Mouse (Mus musculus): ENCODE data around the gene Olfr1440. TPM values are rescaled to one million over a fixed set of nuclear protein-coding genes. Genes with fewer than 3 reads are reported as not detected.

The Olfr1440 gene
- not detected for total RNA-seq (2023)

DNA sequence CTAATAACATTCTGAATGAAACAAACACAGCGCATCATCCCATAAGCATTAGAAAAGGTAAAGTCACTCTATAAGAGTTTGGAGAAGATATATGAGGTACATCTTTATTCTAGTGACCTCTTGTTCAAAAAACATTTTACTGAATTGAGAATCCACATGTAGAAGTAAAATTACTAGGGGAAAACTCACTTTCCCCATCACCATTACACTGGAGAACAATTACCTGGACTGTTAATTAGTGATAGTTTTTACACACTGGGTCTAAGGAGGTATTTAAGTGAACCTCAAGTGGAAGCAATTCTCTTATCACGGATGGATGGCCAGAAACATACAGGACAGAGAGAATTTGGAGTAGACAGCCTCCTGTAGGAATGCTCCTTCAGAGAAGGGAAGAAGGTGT, at the start of gene Olfr1440:
Olfr1440 (plus strand) TSS at position 301 of the 400 bp plus-strand sequence.

DNA sequence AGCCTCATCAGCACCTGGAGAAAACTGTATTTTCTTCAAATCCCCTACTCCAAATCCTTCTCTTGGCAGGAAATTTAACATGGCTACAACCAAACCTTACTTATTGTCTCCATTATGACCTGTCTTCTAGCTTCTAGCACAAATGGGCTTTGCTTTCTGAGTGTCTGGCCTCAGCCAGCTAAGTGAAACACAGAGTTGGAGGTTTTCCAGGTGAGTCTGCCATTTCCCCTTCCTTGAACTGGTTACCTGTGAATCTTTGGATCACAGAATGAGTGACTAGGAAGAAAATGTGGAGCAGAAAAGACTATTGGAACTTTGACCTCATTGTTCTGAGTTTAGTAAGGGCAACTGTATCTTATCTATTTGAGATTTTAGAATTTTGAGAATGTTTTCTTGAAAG, 30.3 kb downstream of the Olfr1440 start, which contains the start of gene Olfr1441:
Olfr1441 (plus strand) TSS at position 73 of the 400 bp plus-strand sequence.

DNA sequence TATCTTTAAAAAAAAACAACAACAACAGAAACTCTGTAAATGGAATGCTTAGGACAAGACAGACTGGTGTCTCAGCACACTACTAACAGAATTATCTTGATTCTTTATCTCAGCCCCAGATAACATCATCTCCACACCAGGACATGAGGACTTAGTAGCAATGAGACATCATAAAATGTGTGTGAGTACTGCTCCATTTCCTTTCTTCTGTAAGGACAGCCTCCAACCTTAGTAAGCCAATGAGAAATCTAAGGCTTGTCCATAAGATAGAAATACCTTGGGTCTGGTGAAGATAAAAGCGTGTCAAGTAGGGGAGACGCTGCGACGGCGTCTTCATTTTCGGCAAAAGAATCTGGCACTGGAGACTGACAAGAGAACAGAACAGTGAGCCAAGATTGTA, 40.5 kb downstream of the Olfr1440 start, which contains the start of gene Pfpl:
Pfpl (plus strand) TSS at position 301 of the 400 bp plus-strand sequence.

Other genes with a start within 250 kb of the Olfr1440 start
- gene Olfr1555-ps1, start 217.2 kb upstream of the Olfr1440 start, total RNA-seq (2023): not detected
- gene Olfr1431, start 186.6 kb upstream of the Olfr1440 start, total RNA-seq (2023): not detected
- gene Olfr1432, start 154.7 kb upstream of the Olfr1440 start, total RNA-seq (2023): not detected
- gene Olfr262, start 145.6 kb upstream of the Olfr1440 start, total RNA-seq (2023): not detected
- not detected for gene Olfr235, start 126.2 kb upstream of the Olfr1440 start, total RNA-seq (2023)
- gene Olfr1434, start 107.4 kb upstream of the Olfr1440 start, total RNA-seq (2023): not detected
- not detected for gene Olfr1436, start 88.1 kb upstream of the Olfr1440 start, total RNA-seq (2023)
- not detected for gene Olfr1437, start 62.2 kb upstream of the Olfr1440 start, total RNA-seq (2023)
- not detected for gene Olfr1438-ps1, start 51.4 kb upstream of the Olfr1440 start, total RNA-seq (2023)
- gene Olfr1441, start 30.2 kb downstream of the Olfr1440 start, total RNA-seq (2023): not detected
- gene Pfpl, start 40.6 kb downstream of the Olfr1440 start, total RNA-seq (2023): not detected
- 10 to 100 TPM; 28.9 to 39.3 TPM for gene Mpeg1, start 73.5 kb downstream of the Olfr1440 start, total RNA-seq (2023)
- gene Dtx4, start 114.2 kb downstream of the Olfr1440 start, total RNA-seq (2023): 1 to 10 TPM; 6.6 to 9.8 TPM
- 100 to 1,000 TPM; 155 to 164 TPM for gene Fam111a, start 158.5 kb downstream of the Olfr1440 start, total RNA-seq (2023)
- not detected for gene Gm4952, start 212.7 kb downstream of the Olfr1440 start, total RNA-seq (2023)
- gene Glyat, start 246.0 kb downstream of the Olfr1440 start, total RNA-seq (2023): not detected